Mouse (Mus musculus): ENCODE results near the gene Pdgfb.

DNA sequence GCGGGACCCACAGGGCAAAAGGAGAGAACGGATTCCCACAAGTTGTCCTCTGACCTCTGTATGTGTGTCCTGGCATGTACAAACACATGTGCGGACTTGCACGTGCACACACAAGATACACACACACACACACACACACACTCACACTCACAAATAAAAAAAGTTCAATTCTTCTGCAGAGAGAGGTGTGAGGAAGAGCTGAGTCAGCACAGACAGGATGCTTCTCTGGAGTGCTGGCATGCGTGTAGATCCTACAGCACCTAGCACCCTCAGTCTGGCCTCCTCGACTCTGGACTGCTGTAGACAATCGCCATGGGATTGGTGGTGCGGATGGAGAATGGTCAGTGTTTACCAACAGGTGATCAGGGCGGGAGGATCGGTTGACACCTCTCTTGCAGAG is 29.5 kb upstream of the Pdgfb start:
- TF ChIP-seq ETS1 (conservative IDR thresholded peaks at IDR 0.05; ENCODE audit: low read depth, low read length) (no peak), CHD1 (IDR thresholded peaks at IDR 0.05; ENCODE audit: low read depth, low read length) (no peak), CTCF (conservative IDR thresholded peaks at IDR 0.05 in 1 of 2, IDR thresholded peaks at IDR 0.05 in 1 of 2; ENCODE audit: low read depth in 2 of 2, low read length in 2 of 2) (no peak), PAX5 (IDR thresholded peaks at IDR 0.05; ENCODE audit: low read length) (no peak), HCFC1 (IDR thresholded peaks at IDR 0.05; ENCODE audit: low read depth, low read length) (no peak), MEF2A (IDR thresholded peaks at IDR 0.05; ENCODE audit: borderline replicate concordance, low read depth, low read length) (no peak), IRF4 (IDR thresholded peaks at IDR 0.05; ENCODE audit: low read depth, low read length) (no peak), MAZ (IDR thresholded peaks at IDR 0.05; ENCODE audit: low read depth, low read length) (no peak)
